Mouse (Mus musculus): ENCODE data around the gene Surf1.
"Not testable (repeated sequence)": the region's sequence is repeated elsewhere in the genome, so short reads cannot be mapped to it uniquely, and the experiment has no call there.

Surf1 gene

GRCm38 (mm10) chr2:26921784-26922183, 5.5 kb upstream of the Surf1 start:
- DNase-seq: peak; percentile 66

GRCm38 (mm10) chr2:26920190-26920855, 4.0 kb upstream of the Surf1 start:
- peak; percentile 86 for DNase-seq

GRCm38 (mm10) chr2:26919684-26920083, 3.4 kb upstream of the Surf1 start:
- DNase-seq: no peak

- no peak for DNase-seq
Observed at GRCm38 (mm10) chr2:26916738-26917137, 408 bp upstream of the Surf1 start.

DNA sequence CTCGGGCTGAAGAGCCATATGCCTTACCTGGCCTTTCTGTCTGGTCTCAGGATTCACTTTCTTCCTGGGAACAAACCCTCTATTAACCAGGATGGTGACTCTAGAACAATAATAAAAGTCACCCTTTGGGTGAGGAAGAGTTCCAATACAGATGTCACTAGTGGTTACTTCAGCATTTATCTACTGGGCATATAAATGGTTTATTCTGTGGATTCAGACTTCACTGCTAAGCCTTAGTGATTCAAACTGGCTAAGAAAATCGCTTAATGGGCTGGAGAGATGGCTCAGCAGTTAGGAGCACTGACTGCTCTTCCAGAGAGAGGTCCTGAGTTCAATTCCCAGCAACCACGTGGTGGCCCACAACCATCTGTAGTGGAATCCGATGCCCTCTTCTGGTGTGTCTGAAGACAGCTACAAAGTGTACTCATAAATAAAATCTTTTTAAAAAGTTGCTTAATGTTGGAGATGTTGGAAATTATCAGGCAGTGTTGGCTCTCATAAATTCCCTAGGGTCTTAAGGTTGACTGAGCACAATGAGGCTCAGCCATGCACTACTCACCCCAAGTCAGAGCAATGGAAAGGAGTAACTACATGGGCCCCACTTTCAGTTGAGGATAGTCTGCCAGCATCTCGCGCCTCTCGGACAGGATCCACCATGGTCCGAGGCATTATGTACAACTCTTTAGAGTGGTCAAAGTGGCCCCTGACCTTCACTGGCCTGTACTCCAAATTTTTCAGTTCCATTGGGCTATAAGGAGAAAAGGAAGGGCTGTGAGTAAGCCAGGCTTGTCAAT, 2.0 kb downstream of the Surf1 start:
- DNase-seq: no peak

GRCm38 (mm10) chr2:26913416-26914147, 2.7 kb downstream of the Surf1 start:
- no peak for DNase-seq

DNA sequence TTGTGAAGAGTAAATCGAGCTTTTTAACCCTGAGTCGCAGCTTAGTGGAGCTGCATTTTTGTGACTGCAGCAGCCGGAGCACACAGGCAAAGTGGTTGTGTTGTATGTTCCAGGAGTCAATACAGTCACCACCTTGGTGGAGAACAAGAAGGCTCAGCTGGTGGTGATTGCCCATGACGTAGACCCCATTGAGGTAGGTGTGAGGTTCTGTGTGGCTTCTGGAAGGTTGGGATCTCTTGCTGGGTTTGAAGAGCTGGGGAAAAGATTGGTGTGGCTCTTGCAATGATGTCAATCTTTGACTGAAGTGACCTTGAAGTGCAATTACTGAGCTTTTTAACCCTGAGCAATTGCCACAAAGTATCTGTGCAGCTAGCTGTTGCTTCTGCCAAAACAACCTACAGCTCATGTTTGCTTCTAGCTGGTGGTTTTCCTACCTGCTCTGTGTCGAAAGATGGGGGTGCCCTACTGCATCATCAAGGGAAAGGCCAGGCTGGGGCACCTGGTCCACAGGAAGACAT, 4.0 kb downstream of the Surf1 start:
- DNase-seq: no peak

GRCm38 (mm10) chr2:26910994-26911765, 5.2 kb downstream of the Surf1 start:
- no peak for DNase-seq

DNA sequence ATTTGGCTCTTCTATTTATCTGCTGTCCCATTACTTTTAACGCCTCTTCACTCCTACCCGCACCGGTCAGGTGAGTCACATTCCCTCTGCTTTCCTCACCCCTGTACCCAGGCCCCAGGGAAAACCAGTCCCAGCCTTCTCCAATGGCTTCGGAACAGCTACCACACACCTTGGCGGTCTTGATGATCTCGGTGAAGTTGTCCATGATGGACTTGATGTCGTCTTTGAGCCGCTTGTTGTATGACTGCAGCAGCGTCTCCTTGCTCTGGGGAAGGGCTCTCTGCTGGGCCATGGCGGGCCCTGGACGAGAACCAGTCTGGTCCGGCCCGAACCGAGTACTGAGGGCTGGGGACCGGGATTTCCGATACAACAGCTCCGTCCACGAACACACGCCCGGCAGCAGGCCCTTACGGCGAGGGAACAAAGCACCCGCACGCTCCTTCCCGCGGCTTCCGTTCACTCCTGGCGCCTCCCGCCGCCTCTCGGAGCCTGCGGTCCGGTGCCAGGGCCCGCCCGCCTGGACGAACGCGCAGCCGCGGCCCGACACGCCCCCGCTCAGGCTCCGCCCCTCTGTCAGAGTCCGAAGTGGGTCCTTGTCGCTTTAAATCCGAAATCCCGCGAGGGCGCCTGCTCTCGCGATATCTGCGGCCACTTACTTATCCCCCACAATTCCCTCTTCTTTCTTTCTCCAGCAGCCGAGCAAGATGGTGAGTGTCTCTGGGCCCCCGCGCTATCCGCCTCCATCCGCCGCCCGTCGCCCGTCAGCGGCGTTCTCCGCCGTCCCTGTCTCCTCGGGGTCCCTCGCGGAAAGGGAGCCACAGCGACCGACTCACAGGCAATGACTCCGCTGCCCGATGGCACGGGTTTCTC, 6.0 kb downstream of the Surf1 start, which contains the start of the genes Med22 and Rpl7a:
TSS of gene Med22 (minus strand) at position 554 of the 870 bp plus-strand sequence.
TSS of gene Rpl7a (plus strand) at position 641 of the 870 bp plus-strand sequence.
- DNase-seq: peak; percentile 99

DNA sequence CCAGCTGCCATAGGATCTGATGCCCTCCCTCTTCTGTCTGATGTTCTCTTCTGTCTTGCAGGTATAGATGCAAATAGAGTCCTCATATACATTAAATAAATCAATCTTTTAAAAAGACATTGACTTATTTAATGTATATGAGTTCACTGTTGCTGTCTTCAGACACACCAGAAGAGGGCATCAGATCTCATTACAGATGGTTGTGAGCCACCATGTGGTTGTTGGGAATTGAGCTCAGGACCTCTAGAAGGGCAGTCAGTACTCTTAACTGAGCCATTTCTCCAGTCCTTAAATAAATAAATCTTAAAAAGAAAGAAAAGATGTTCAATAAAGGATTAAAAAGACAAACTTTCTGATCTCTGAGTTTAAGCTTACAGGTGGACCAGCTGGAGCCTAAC, 6.9 kb downstream of the Surf1 start:
- DNase-seq: no peak

DNA sequence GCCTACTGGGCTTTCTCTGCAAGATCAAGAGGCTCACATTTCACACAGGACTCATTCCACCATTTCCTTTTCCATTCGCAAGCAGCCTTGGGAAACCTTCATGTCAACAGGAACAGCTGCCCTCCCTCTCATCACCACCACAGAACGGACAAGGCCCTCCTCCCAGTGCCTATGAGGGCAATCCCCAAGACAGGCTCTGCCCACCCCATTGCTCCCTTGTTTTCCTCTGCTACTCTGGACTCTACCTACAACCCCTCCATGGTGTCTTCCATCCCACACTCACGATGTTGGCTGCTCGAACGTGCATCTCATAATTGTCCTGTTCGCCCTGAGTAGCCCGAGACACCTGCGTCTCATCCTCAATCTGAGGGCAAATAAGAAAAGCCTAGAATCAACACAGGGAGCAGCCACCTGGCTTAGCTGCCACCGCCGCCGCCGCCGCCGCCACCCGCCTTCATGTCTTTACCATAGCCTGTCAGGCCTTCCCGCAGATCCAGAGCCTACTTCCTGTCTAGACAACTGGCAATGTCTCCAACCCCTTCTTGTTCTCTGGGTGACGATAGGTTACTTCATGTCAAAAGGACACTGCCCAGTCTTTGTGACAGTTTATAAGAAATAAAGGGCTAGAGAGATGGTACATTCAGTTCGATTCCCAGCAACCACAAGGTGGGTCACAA, 7.5 kb downstream of the Surf1 start:
- peak; percentile 15 for DNase-seq

GRCm38 (mm10) chr2:26907109-26907508, 9.2 kb downstream of the Surf1 start:
- peak; percentile 67 for DNase-seq

- DNase-seq: no peak
Observed at GRCm38 (mm10) chr2:26906431-26906830, 9.9 kb downstream of the Surf1 start.

DNA sequence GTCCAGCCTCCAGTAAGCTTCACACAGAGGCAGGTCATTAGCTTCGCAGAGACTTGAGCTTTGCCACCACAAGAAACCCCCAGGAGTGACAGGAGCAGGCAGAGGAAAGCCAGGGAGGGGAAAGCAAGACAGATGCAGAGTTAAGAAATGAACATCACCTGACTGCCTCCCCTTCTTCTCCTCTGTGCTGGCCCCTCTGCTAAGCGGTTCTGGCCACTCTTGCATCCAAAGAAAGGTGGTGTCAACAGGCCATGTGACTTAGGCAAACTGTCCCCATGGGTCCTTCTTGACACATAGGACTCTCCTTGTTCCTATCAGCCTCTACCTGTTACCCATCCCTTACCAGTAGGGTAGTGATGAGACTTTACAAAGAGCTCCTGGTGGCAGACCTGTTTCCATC, 10.4 kb downstream of the Surf1 start:
- DNase-seq: no peak

DNA sequence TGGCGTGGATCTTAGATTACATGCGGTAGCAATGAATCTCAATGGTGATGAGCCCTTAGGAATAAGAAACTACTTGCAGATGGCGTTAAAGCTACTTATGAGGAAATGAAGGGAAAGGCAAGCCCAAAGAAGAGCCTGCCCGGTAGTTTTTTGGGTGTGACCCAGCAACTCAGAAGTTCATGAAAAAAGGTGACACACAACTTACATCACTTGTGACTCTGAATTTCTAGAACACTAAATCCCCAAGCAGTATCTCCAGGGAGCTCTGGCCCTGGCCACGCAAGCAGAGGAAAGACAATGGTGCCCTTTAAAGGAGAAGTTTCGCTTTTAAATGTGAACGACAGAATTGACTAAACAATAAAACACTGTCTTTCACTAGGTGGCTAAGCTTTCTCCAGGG, 13.0 kb downstream of the Surf1 start:
- DNase-seq: no peak

- DNase-seq: peak; percentile 98
Observed at GRCm38 (mm10) chr2:26902467-26903220, 13.7 kb downstream of the Surf1 start, which contains the start of gene Surf6. Gene Surf6, minus strand, starts transcription at chr2:26902879.

GRCm38 (mm10) chr2:26901834-26902400, 14.4 kb downstream of the Surf1 start:
- peak; percentile 24 for DNase-seq

DNA sequence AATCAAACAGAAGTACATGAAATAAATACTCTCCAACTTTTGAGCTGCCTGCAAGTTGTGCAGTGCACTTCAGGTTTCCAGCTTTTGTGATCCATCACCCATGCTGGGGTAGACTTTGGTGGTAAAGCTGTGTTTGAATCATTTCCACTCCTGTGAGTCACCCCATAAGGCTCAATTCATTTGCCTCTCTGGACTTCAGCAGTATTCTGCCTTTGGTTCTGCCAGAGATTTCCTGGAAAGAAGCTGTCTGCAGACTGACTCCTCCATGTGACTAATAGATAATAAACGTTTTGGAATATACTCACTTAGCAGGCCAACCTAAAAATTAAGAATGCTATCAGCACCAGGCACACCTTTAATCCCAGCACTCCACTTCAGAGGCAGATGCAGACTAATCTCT, 15.6 kb downstream of the Surf1 start:
- DNase-seq: no peak

DNA sequence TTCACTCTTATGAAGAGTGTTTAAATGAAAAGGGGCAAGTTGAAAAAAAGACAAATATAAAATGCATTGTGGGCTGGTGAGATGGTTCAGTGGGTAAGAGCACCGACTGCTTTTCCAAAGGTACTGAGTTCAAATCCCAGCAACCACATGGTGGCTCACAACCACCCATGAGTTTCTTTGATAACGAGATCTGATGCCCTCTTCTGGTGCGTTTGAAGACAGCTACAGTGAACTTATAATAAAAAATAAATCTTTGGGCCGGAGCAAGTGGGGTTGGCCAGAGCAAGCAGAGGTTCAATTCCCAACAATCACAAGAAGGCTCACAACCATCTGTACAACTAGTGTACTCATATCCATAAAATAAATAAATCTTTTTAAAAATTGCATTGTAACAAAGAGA, 20.4 kb downstream of the Surf1 start:
- DNase-seq: no peak

DNA sequence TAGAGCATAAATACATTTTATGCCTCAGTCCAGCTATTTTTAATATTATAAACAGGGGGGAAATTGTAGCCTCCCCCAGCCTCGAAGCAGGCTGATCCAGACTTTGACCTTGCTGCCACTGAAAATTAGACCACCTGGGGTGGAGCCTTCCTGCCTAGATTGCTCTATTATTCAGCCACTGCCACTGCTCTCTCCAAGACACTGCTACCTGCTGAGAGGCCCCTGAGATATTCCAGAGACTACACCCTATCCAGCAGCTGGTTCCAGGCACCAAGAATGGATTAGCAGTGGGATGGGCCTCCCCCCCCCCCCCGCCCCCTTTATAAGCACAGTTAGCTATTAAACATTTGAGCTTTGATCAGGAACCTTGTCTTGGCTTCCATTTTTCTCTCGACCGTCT, 30.2 kb downstream of the Surf1 start:
- not testable (repeated sequence) for DNase-seq

Data from kidney, adult 9 months (tissue).